Mouse (Mus musculus): ENCODE measurements around the gene Hsd17b1. TPM values are rescaled to one million over a fixed set of nuclear protein-coding genes. Genes with fewer than 3 reads are reported as not detected.

Gene Hsd17b1
- polyA plus RNA-seq, 1 experiment from 2014 or later: 0.22 TPM

GRCm38 (mm10) chr11:101051617-101052016 lies 26.6 kb upstream of the Hsd17b1 start:
- Histone ChIP-seq H3K36me3 (ENCODE audit: inconsistent target) (peaks cover 99% of the 10 kb centered on the region), H3K4me3 (ENCODE audit: inconsistent target) (no peak overlapping the region), H3K79me2 (ENCODE audit: inconsistent target) (no peaks in the 10 kb centered on the region), H3K27ac (no peak overlapping the region)
- WGBS (ENCODE audit: missing documents): 92% methylated on average over 7 of the region's 8 CpGs

GRCm38 (mm10) chr11:101052751-101053473 lies 25.3 kb upstream of the Hsd17b1 start:
- H3K79me2 ChIP-seq (ENCODE audit: inconsistent target): no peaks in the 10 kb centered on the region
- H3K27ac ChIP-seq: no peak overlapping the region
- WGBS (ENCODE audit: missing documents): 51% methylated on average over 9 of the region's 10 CpGs
- no peak overlapping the region for H3K4me3 ChIP-seq (ENCODE audit: inconsistent target)
- H3K36me3 ChIP-seq (ENCODE audit: inconsistent target): peaks cover 99% of the 10 kb centered on the region

GRCm38 (mm10) chr11:101053974-101054373 lies 24.2 kb upstream of the Hsd17b1 start:
- no peak overlapping the region for H3K4me3 ChIP-seq (ENCODE audit: inconsistent target)
- H3K79me2 ChIP-seq (ENCODE audit: inconsistent target): no peaks in the 10 kb centered on the region; the same call in 1 of the 2 replicates
- peaks cover 99% of the 10 kb centered on the region for H3K36me3 ChIP-seq (ENCODE audit: inconsistent target)
- WGBS (ENCODE audit: missing documents): 100% methylated on average over 1 of the region's 1 CpGs
- no peak overlapping the region for H3K27ac ChIP-seq

GRCm38 (mm10) chr11:101055418-101055817 lies 22.8 kb upstream of the Hsd17b1 start:
- no peaks in the 10 kb centered on the region; the same call in 1 of the 2 replicates for H3K79me2 ChIP-seq (ENCODE audit: inconsistent target)
- H3K27ac ChIP-seq: no peak overlapping the region
- 96% methylated on average over 14 of the region's 14 CpGs for whole genome bisulfite sequencing (ENCODE audit: missing documents)
- no peak overlapping the region for H3K4me3 ChIP-seq (ENCODE audit: inconsistent target)
- H3K36me3 ChIP-seq (ENCODE audit: inconsistent target): peaks cover 91% of the 10 kb centered on the region

GRCm38 (mm10) chr11:101056885-101057284 lies 21.3 kb upstream of the Hsd17b1 start:
- no peak overlapping the region for H3K4me3 ChIP-seq (ENCODE audit: inconsistent target)
- peaks cover 79% of the 10 kb centered on the region for H3K36me3 ChIP-seq (ENCODE audit: inconsistent target)
- no peak overlapping the region for H3K27ac ChIP-seq
- H3K79me2 ChIP-seq (ENCODE audit: inconsistent target): no peaks in the 10 kb centered on the region; the same call in 1 of the 2 replicates
- 94% methylated on average over 8 of the region's 8 CpGs for whole genome bisulfite sequencing (ENCODE audit: missing documents)

- 38% methylated on average over 5 of the region's 5 CpGs for WGBS (ENCODE audit: missing documents)
- no peaks in the 10 kb centered on the region; the same call in 1 of the 2 replicates for H3K79me2 ChIP-seq (ENCODE audit: inconsistent target)
- no peak overlapping the region for H3K27ac ChIP-seq
- H3K4me3 ChIP-seq (ENCODE audit: inconsistent target): no peak overlapping the region
- peaks cover 76% of the 10 kb centered on the region for H3K36me3 ChIP-seq (ENCODE audit: inconsistent target)
These were observed 20.4 kb upstream of the Hsd17b1 start for GRCm38 (mm10) chr11:101057860-101058259.

- peaks cover 68% of the 10 kb centered on the region for H3K36me3 ChIP-seq (ENCODE audit: inconsistent target)
- H3K27ac ChIP-seq: no peak overlapping the region
- no peak overlapping the region for H3K4me3 ChIP-seq (ENCODE audit: inconsistent target)
- no peaks in the 10 kb centered on the region; the same call in 1 of the 2 replicates for H3K79me2 ChIP-seq (ENCODE audit: inconsistent target)
- 80% methylated on average over 5 of the region's 5 CpGs for WGBS (ENCODE audit: missing documents)
These were observed 19.5 kb upstream of the Hsd17b1 start for GRCm38 (mm10) chr11:101058726-101059125.

GRCm38 (mm10) chr11:101059473-101059872 lies 18.7 kb upstream of the Hsd17b1 start:
- peaks cover 60% of the 10 kb centered on the region for H3K36me3 ChIP-seq (ENCODE audit: inconsistent target)
- H3K4me3 ChIP-seq (ENCODE audit: inconsistent target): no peak overlapping the region
- 91% methylated on average over 10 of the region's 10 CpGs for WGBS (ENCODE audit: missing documents)
- H3K27ac ChIP-seq: no peak overlapping the region
- H3K79me2 ChIP-seq (ENCODE audit: inconsistent target): no peaks in the 10 kb centered on the region; the same call in 1 of the 2 replicates

GRCm38 (mm10) chr11:101060126-101060525 lies 18.1 kb upstream of the Hsd17b1 start:
- no peaks in the 10 kb centered on the region; the same call in 1 of the 2 replicates for H3K79me2 ChIP-seq (ENCODE audit: inconsistent target)
- no peak overlapping the region for H3K4me3 ChIP-seq (ENCODE audit: inconsistent target)
- H3K36me3 ChIP-seq (ENCODE audit: inconsistent target): peaks cover 54% of the 10 kb centered on the region
- H3K27ac ChIP-seq: no peak overlapping the region
- 53% methylated on average over 8 of the region's 8 CpGs for WGBS (ENCODE audit: missing documents)

GRCm38 (mm10) chr11:101061049-101061448 lies 17.2 kb upstream of the Hsd17b1 start:
- 98% methylated on average over 5 of the region's 5 CpGs for WGBS (ENCODE audit: missing documents)
- peaks cover 45% of the 10 kb centered on the region for H3K36me3 ChIP-seq (ENCODE audit: inconsistent target)

GRCm38 (mm10) chr11:101062165-101062884 lies 15.9 kb upstream of the Hsd17b1 start:
- peaks cover 32% of the 10 kb centered on the region for H3K36me3 ChIP-seq (ENCODE audit: inconsistent target)
- 42% methylated on average over 12 of the region's 12 CpGs for WGBS (ENCODE audit: missing documents)

More at GRCm38 (mm10) chr11:101061049-101061448, 17.2 kb upstream of the Hsd17b1 start:
- Histone ChIP-seq H3K79me2 (ENCODE audit: inconsistent target) (no peaks in the 10 kb centered on the region; the same call in 1 of the 2 replicates), H3K27ac (no peak overlapping the region), H3K4me3 (ENCODE audit: inconsistent target) (no peak overlapping the region)

GRCm38 (mm10) chr11:101062971-101063675 lies 15.1 kb upstream of the Hsd17b1 start:
- Histone ChIP-seq H3K36me3 (ENCODE audit: inconsistent target) (peaks cover 25% of the 10 kb centered on the region; the same call in 1 of the 2 replicates), H3K4me3 (ENCODE audit: inconsistent target) (no peak overlapping the region), H3K79me2 (ENCODE audit: inconsistent target) (no peaks in the 10 kb centered on the region; the same call in 1 of the 2 replicates), H3K27ac (peak overlapping the region; percentile 71)
- 56% methylated on average over 13 of the region's 14 CpGs for WGBS (ENCODE audit: missing documents)

More at GRCm38 (mm10) chr11:101062165-101062884, 15.9 kb upstream of the Hsd17b1 start:
- Histone ChIP-seq H3K79me2 (ENCODE audit: inconsistent target) (no peaks in the 10 kb centered on the region; the same call in 1 of the 2 replicates), H3K27ac (peak overlapping the region; percentile 21; the same call in 1 of the 2 replicates), H3K4me3 (ENCODE audit: inconsistent target) (no peak overlapping the region)

GRCm38 (mm10) chr11:101063676-101064327 lies 14.4 kb upstream of the Hsd17b1 start:
- Histone ChIP-seq H3K4me3 (ENCODE audit: inconsistent target) (no peak overlapping the region), H3K27ac (peak overlapping the region; percentile 71), H3K36me3 (ENCODE audit: inconsistent target) (peaks cover 18% of the 10 kb centered on the region; the same call in 1 of the 2 replicates), H3K79me2 (ENCODE audit: inconsistent target) (no peaks in the 10 kb centered on the region)
- WGBS (ENCODE audit: missing documents): 10% methylated on average over 12 of the region's 12 CpGs

- Histone ChIP-seq H3K36me3 (ENCODE audit: inconsistent target) (peaks cover 17% of the 10 kb centered on the region; the same call in 1 of the 2 replicates), H3K4me3 (ENCODE audit: inconsistent target) (no peak overlapping the region), H3K79me2 (ENCODE audit: inconsistent target) (no peaks in the 10 kb centered on the region), H3K27ac (no peak overlapping the region)
- WGBS (ENCODE audit: missing documents): 89% methylated on average over 4 of the region's 4 CpGs
These were observed 13.7 kb upstream of the Hsd17b1 start for GRCm38 (mm10) chr11:101064462-101064861.
